Mouse (Mus musculus) megakaryocyte, embryonic 14.5 days (primary cell): ENCODE data around the gene Gm10563. TPM values are rescaled to one million over a fixed set of nuclear protein-coding genes. Genes with fewer than 3 reads are reported as not detected.

Experiments
- H3K27me3 ChIP-seq: replicated peaks from 2 replicates; pipeline ENCODE3; 2012; ENCODE audit warnings: inconsistent platforms
- H3K36me3 ChIP-seq: replicated peaks from 2 replicates; pipeline ENCODE3; 2012; ENCODE audit warnings: low read length, inconsistent platforms, mixed read lengths
- H3K4me1 ChIP-seq: 2 replicates; pipeline ENCODE4 v1.6.1; 2012; ENCODE audit warnings: inconsistent platforms
- H3K4me3 ChIP-seq: replicated peaks from 2 replicates; pipeline ENCODE3; 2012; ENCODE audit warnings: moderate library complexity, mild to moderate bottlenecking, inconsistent platforms
- H3K9me3 ChIP-seq: 2 replicates; pipeline ENCODE4 v1.6.1; 2012; ENCODE audit warnings: inconsistent platforms
- FLI1 ChIP-seq: IDR thresholded peaks from 2 replicates; pipeline ENCODE4 v1.6.1; 2012; ENCODE audit warnings: low read length, inconsistent platforms, mixed read lengths
- GATA1 ChIP-seq: IDR thresholded peaks from 3 replicates; pipeline ENCODE4 v1.6.1; 2012; ENCODE audit warnings: mixed read lengths, low read length, inconsistent platforms, borderline replicate concordance
- polyA plus RNA-seq: library from polyadenylated mRNA; stranded (reverse); fragments of >175 nt; gene quantifications from 2 replicates; pipeline ENCODE4 v1.2.3, GENCODE M21; 2012; ENCODE audit warnings: low replicate concordance; ENCODE audit not compliant: insufficient read depth

Gene Gm10563
- polyA plus RNA-seq, 1 experiment = not detected

GRCm38 (mm10) chr4:155624338-155625291 lies 20.6 kb downstream of the Gm10563 start, which contains the start of gene Cdk11b:
Cdk11b (plus strand) TSS chr4:155624854.
- no peaks in the 10 kb centered on the region for H3K27me3 ChIP-seq
- H3K4me3 ChIP-seq = peak within 1 kb of the TSS; percentile 93
- TF ChIP-seq GATA1 (no peak), FLI1 (peak; percentile 93; the same call in 1 of the 2 replicates)
- H3K36me3 ChIP-seq = peaks cover 56% of the 10 kb centered on the region
- peaks cover 7% of the 10 kb centered on the region; the same call in 1 of the 2 replicates for H3K4me1 ChIP-seq
- no peaks in the 10 kb centered on the region for H3K9me3 ChIP-seq

DNA sequence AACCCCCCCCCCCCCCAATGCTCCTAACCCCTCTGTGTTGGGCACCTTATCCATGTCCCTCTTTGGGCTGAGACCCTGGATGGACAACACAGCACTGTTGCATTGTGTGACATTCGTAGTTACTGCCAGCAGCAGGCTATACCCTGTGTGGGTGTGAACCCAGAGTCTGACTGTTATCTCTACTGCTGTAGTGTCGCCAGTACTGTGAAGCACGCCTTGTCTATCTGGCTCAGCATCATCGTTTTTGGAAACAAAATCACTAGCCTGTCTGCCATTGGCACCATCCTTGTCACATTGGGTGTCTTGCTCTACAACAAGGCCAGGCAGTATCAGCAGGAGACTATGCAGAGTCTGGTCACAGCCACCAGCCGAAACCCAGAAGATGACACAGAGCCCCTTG lies 26.9 kb downstream of the Gm10563 start:
- no peak for TF ChIP-seq FLI1
- Histone ChIP-seq H3K4me3 (no peak overlapping the region), H3K36me3 (peaks cover 86% of the 10 kb centered on the region), H3K9me3 (no peaks in the 10 kb centered on the region), H3K4me1 (peaks cover 6% of the 10 kb centered on the region; the same call in 1 of the 2 replicates), H3K27me3 (no peaks in the 10 kb centered on the region)

DNA sequence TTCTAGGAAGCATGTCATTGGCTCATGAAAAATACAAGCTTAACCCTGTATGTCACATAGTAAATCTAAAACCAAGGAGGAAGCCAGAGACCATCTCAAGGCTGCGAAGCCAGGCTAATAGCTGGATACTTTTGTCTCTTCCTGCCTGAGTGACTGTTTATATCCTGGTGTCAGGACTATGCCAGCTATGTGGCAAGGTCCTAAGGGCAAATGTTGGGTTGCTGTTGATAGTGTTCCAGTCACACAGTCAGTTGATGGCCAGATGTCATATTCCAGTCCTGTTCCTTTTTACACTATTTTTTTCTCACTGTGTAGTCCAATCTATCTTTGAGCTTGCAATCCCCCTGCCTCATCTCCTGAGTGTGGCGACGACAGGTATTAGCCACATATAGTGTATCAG lies 31.9 kb downstream of the Gm10563 start:
- H3K4me3 ChIP-seq = no peak overlapping the region
- 0 out of 2 replicates have a peak, but pooled peaks cover under 1% of the 10 kb centered on the region for H3K4me1 ChIP-seq
- peaks cover 90% of the 10 kb centered on the region for H3K36me3 ChIP-seq
- no peaks in the 10 kb centered on the region for H3K9me3 ChIP-seq
- TF ChIP-seq GATA1 (no peak), FLI1 (no peak)
- no peaks in the 10 kb centered on the region for H3K27me3 ChIP-seq

- TF ChIP-seq GATA1 (no peak), FLI1 (no peak)
- no peaks in the 10 kb centered on the region for H3K9me3 ChIP-seq
- H3K36me3 ChIP-seq = peaks cover 86% of the 10 kb centered on the region
These were observed 33.3 kb downstream of the Gm10563 start for GRCm38 (mm10) chr4:155611860-155612259.

DNA sequence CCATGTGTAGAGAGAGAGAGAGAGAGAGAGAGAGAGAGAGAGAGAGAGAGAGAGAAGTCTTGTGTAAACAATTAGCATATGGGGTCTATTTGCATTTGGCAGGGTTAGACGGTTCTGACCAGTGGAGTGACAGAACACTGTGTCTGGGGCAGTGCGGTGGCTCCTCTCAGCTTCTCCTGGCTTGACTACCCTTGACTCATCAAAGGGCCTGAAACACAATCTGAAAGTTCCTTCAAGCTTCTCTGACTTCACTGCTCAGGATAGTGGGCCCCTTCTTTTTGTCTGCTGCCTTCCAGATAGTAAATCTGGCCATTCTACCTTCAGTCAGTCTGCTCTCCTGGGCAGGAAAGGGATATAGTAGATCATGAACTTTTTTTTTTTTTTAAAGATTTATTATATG lies 38.4 kb downstream of the Gm10563 start:
- Histone ChIP-seq H3K4me1 (peaks cover 60% of the 10 kb centered on the region), H3K4me3 (no peak overlapping the region), H3K36me3 (peaks cover 61% of the 10 kb centered on the region), H3K9me3 (no peaks in the 10 kb centered on the region), H3K27me3 (no peaks in the 10 kb centered on the region)
- TF ChIP-seq GATA1 = no peak
- no peak for TF ChIP-seq FLI1

More at GRCm38 (mm10) chr4:155611860-155612259, 33.3 kb downstream of the Gm10563 start:
- no peak overlapping the region for H3K4me3 ChIP-seq
- no peaks in the 10 kb centered on the region for H3K27me3 ChIP-seq
- H3K4me1 ChIP-seq = peaks cover 11% of the 10 kb centered on the region

DNA sequence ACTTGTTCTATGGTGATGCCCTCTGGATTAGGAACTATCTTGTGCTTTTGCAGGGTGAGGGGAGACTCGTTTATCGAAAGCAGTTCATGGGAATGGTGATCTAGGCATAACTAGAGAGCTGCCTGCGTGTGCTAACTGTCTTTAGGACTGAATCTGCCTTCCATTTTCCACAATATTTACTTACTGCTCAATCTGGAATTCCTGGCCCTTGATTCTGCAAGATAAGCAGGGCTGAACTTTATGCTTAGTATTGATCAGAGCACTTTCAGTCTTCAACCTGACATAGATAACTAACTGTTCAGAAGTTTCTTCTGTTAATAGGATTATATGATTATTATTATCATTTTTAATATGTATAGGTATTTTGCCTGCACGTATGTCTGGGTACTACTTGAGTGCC lies 40.1 kb downstream of the Gm10563 start:
- Histone ChIP-seq H3K4me3 (no peak overlapping the region), H3K9me3 (no peaks in the 10 kb centered on the region), H3K4me1 (peaks cover 64% of the 10 kb centered on the region), H3K27me3 (no peaks in the 10 kb centered on the region), H3K36me3 (peaks cover 47% of the 10 kb centered on the region)
- TF ChIP-seq FLI1 (no peak), GATA1 (no peak)

GRCm38 (mm10) chr4:155603801-155604200 lies 41.4 kb downstream of the Gm10563 start:
- H3K9me3 ChIP-seq = no peaks in the 10 kb centered on the region
- no peaks in the 10 kb centered on the region for H3K27me3 ChIP-seq
- TF ChIP-seq FLI1 = no peak
- TF ChIP-seq GATA1 = no peak
- no peak overlapping the region for H3K4me3 ChIP-seq
- H3K4me1 ChIP-seq = peaks cover 76% of the 10 kb centered on the region
- peaks cover 33% of the 10 kb centered on the region for H3K36me3 ChIP-seq

DNA sequence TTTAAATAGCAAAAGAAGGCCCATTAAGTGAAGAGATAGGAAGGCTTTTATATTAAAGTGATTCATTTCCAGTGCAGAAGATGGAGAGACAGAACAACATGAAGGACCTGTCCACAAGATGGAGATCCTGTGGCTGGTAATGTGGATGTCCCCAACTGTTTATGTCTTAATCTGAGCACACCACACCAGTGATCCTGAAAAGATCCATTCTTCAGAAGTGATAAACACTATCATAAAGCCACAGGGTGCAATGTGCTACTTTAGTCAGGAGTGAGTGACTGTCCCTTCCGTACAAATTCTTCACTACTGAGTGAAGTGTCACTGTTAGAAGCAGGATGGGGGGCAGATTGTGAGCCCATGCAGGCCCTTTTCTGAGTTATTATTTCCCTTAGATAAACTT lies 42.5 kb downstream of the Gm10563 start:
- H3K36me3 ChIP-seq = peaks cover 27% of the 10 kb centered on the region
- H3K4me1 ChIP-seq = peaks cover 83% of the 10 kb centered on the region
- no peaks in the 10 kb centered on the region for H3K9me3 ChIP-seq
- TF ChIP-seq FLI1 (no peak), GATA1 (no peak)
- H3K27me3 ChIP-seq = no peaks in the 10 kb centered on the region
- peak overlapping the region; percentile 99 for H3K4me3 ChIP-seq

GRCm38 (mm10) chr4:155601997-155602456 lies 43.2 kb downstream of the Gm10563 start:
- H3K27me3 ChIP-seq = no peaks in the 10 kb centered on the region
- H3K4me1 ChIP-seq = peaks cover 82% of the 10 kb centered on the region
- TF ChIP-seq FLI1 (no peak), GATA1 (no peak)
- peaks cover 21% of the 10 kb centered on the region for H3K36me3 ChIP-seq
- no peaks in the 10 kb centered on the region for H3K9me3 ChIP-seq
- peak overlapping the region; percentile 99 for H3K4me3 ChIP-seq
